Mouse (Mus musculus) intestine, embryonic 16.5 days (tissue): ENCODE results near the gene Atp2a2. TPM values are rescaled to one million over a fixed set of nuclear protein-coding genes. Genes with fewer than 3 reads are reported as not detected.
A peak's percentile ranks its signal among the peaks of the same experiment; 100 is the strongest.
"Not testable (repeated sequence)": the region's sequence is repeated elsewhere in the genome, so short reads cannot be mapped to it uniquely, and the experiment has no call there.

Source experiments
- ATAC-seq: fragments of 200-750 bp; cut with Nextera tagmentation; 2 replicates; pipeline ENCODE4 v1.8.0; 2017; ENCODE audit warnings: moderate TSS enrichment, moderate library complexity
- H3K27ac ChIP-seq: fragments of 300-500 bp; sonication (generic); 2 replicates; pipeline ENCODE4 v1.5.1; 2014; ENCODE audit warnings: mild to moderate bottlenecking, low read length
- H3K27me3 ChIP-seq: fragments of 300-500 bp; sonication (generic); replicated peaks from 2 replicates; pipeline ENCODE4 v1.6.1; 2014; ENCODE audit warnings: low read length, control low read depth, mixed read lengths; ENCODE audit not compliant: control insufficient read depth, insufficient read depth
- H3K36me3 ChIP-seq: fragments of 300-500 bp; sonication (generic); 2 replicates; pipeline ENCODE4 v1.6.1; 2014; ENCODE audit warnings: low read length, control low read depth; ENCODE audit not compliant: control insufficient read depth, insufficient read depth
- H3K4me1 ChIP-seq: fragments of 300-500 bp; sonication (generic); 2 replicates; pipeline ENCODE4 v1.6.1; 2014; ENCODE audit warnings: low read length, control low read depth, mixed read lengths; ENCODE audit not compliant: control insufficient read depth, insufficient read depth
- H3K4me2 ChIP-seq: fragments of 300-500 bp; sonication (generic); 2 replicates; pipeline ENCODE4 v1.6.1; 2014; ENCODE audit warnings: low read depth, low read length, control low read depth
- H3K4me3 ChIP-seq: fragments of 300-500 bp; sonication (generic); 2 replicates; pipeline ENCODE4 v1.5.1; 2014; ENCODE audit warnings: mild to moderate bottlenecking, low read length
- H3K9ac ChIP-seq: fragments of 300-500 bp; sonication (generic); 2 replicates; pipeline ENCODE4 v1.6.1; 2014; ENCODE audit warnings: low read depth, low read length
- H3K9me3 ChIP-seq: fragments of 300-500 bp; sonication (generic); 2 replicates; pipeline ENCODE4 v1.6.1; 2016; ENCODE audit warnings: low read length, control low read depth; ENCODE audit not compliant: control insufficient read depth
- WGBS: fragments of 180-500 bp; shearing (Covaris S2); extraction: QIAGEN DNeasy Blood & Tissue Kit; methylation state at CpG from one replicate; pipeline ENCODE4 v1.1.7; 2014; 5-methylcytosine and 5-hydroxymethylcytosine counted together
- polyA plus RNA-seq: library from polyadenylated mRNA; unstranded; fragments of >200 nt; fragmentation: Nextera tagmentation; extraction: Ambion mirVana; gene quantifications from 2 replicates; pipeline ENCODE4 v1.2.1, GENCODE M21; 2015

The Atp2a2 gene
- polyA plus RNA-seq, 1 experiment from 2014 or later: 20.4 TPM

GRCm38 (mm10) chr5:122474643-122475363, 27.2 kb downstream of the Atp2a2 start:
- 85% methylated on average over 4 of the region's 4 CpGs for WGBS
- no peak overlapping the region for H3K4me3 ChIP-seq
- H3K9me3 ChIP-seq: no peaks in the 10 kb centered on the region
- no peak overlapping the region for H3K27ac ChIP-seq
- H3K36me3 ChIP-seq: peaks cover 12% of the 10 kb centered on the region
- no peaks in the 10 kb centered on the region for H3K27me3 ChIP-seq
- no peak overlapping the region for H3K4me2 ChIP-seq
- peak; percentile 50 for ATAC-seq
- H3K4me1 ChIP-seq: no peaks in the 10 kb centered on the region
- H3K9ac ChIP-seq: no peak overlapping the region

DNA sequence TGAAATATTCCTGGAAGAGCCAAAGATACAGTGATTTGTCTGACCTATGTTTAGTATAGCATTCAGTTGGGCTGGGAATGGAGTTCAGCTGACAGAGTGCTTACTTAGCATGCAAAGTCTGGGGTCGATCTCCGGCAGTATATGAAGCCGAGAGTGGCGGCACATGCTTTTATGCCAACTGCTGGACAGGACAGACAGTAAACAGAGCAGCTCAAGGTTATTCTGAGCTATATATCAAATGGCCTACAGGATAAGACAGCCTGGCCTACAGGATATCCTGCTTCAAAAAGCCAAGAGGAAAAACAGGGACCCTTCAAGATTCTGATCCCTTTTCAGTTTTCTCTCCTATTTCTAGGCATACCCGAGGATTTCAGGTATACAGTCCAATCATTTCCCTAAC, 30.4 kb downstream of the Atp2a2 start:
- ATAC-seq: no peak
- Histone ChIP-seq H3K4me1 (no peaks in the 10 kb centered on the region), H3K9ac (no peak overlapping the region), H3K4me3 (no peak overlapping the region), H3K27ac (no peak overlapping the region), H3K36me3 (peaks cover 33% of the 10 kb centered on the region), H3K9me3 (no peaks in the 10 kb centered on the region), H3K4me2 (no peak overlapping the region), H3K27me3 (no peaks in the 10 kb centered on the region)
- 64% methylated on average over 5 of the region's 5 CpGs for WGBS

- H3K27me3 ChIP-seq: no peaks in the 10 kb centered on the region
- no peak overlapping the region for H3K27ac ChIP-seq
- H3K36me3 ChIP-seq: peaks cover 45% of the 10 kb centered on the region
- WGBS: 93% methylated on average over 9 of the region's 9 CpGs
- no peaks in the 10 kb centered on the region for H3K9me3 ChIP-seq
- no peaks in the 10 kb centered on the region for H3K4me1 ChIP-seq
- no peak overlapping the region for H3K4me2 ChIP-seq
- no peak overlapping the region for H3K4me3 ChIP-seq
- no peak for ATAC-seq
- no peak overlapping the region for H3K9ac ChIP-seq
Observed at GRCm38 (mm10) chr5:122461431-122461830, 40.6 kb downstream of the Atp2a2 start.

DNA sequence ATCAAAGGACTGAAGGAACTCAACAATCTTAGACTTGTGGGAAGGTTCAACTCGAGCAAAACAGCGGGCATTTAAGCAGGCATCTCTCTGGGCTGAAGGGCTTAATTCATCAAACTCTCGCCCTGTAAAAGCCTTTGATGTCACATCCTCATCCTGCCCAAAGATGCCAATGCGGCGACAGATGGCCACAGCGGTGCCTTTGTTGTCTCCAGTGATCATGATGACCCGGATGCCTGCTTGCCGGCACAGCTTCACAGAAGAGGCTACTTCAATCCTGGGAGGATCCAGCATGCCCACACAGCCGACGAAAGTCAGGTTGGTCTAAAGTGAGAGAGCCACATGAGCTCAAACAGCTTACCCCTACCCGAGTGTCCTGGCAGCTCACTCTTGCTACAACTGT, 41.4 kb downstream of the Atp2a2 start:
- Histone ChIP-seq H3K4me1 (no peaks in the 10 kb centered on the region), H3K36me3 (peaks cover 47% of the 10 kb centered on the region), H3K27ac (no peak overlapping the region), H3K9me3 (no peaks in the 10 kb centered on the region), H3K27me3 (no peaks in the 10 kb centered on the region), H3K4me2 (no peak overlapping the region), H3K9ac (no peak overlapping the region), H3K4me3 (no peak overlapping the region)
- 80% methylated on average over 11 of the region's 11 CpGs for WGBS
- ATAC-seq: no peak

GRCm38 (mm10) chr5:122459335-122459734, 42.7 kb downstream of the Atp2a2 start:
- peaks cover 55% of the 10 kb centered on the region for H3K36me3 ChIP-seq
- no peak overlapping the region for H3K4me2 ChIP-seq
- H3K9me3 ChIP-seq: no peaks in the 10 kb centered on the region
- no peak overlapping the region for H3K9ac ChIP-seq
- no peak overlapping the region for H3K27ac ChIP-seq
- no peaks in the 10 kb centered on the region for H3K27me3 ChIP-seq
- no peak for ATAC-seq
- 94% methylated on average over 5 of the region's 5 CpGs for WGBS
- H3K4me1 ChIP-seq: no peaks in the 10 kb centered on the region
- no peak overlapping the region for H3K4me3 ChIP-seq

- H3K9me3 ChIP-seq: no peaks in the 10 kb centered on the region
- no peaks in the 10 kb centered on the region for H3K27me3 ChIP-seq
- no peak overlapping the region for H3K4me2 ChIP-seq
- peaks cover 56% of the 10 kb centered on the region for H3K36me3 ChIP-seq
- no peaks in the 10 kb centered on the region for H3K4me1 ChIP-seq
- no peak overlapping the region for H3K4me3 ChIP-seq
- H3K27ac ChIP-seq: no peak overlapping the region
- WGBS: 89% methylated on average over 4 of the region's 4 CpGs
- no peak for ATAC-seq
- H3K9ac ChIP-seq: no peak overlapping the region
Observed at GRCm38 (mm10) chr5:122458066-122458465, 44.0 kb downstream of the Atp2a2 start.

GRCm38 (mm10) chr5:122457054-122457453, 45.0 kb downstream of the Atp2a2 start:
- WGBS: 87% methylated on average over 9 of the region's 9 CpGs
- not testable (repeated sequence) for H3K9ac ChIP-seq, H3K27ac ChIP-seq, H3K9me3 ChIP-seq, H3K27me3 ChIP-seq, H3K4me3 ChIP-seq, H3K4me2 ChIP-seq, H3K4me1 ChIP-seq, ATAC-seq
- H3K36me3 ChIP-seq: peaks cover 49% of the 10 kb centered on the region

DNA sequence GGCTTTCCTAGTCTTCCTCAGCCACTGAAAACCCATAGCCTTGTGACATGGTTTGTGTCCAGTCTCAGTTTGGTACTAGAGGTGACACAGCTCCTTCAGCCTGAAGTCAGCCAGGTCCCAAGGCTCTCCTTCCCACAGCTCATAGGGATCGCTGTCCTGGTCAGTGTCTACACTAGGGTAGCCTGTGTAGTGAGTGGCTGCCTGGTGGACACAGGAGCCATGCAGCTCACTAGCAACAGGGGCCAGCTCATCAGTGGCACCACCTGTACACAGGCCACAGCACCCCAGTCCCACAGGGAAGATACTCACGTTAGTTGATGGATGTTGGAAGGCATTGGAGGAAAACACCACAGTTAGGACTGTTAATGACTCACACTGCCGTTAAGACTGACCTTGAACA, 46.4 kb downstream of the Atp2a2 start:
- no peaks in the 10 kb centered on the region for H3K27me3 ChIP-seq
- no peak overlapping the region for H3K4me2 ChIP-seq
- no peak overlapping the region for H3K4me3 ChIP-seq
- no peak overlapping the region for H3K27ac ChIP-seq
- H3K4me1 ChIP-seq: no peaks in the 10 kb centered on the region
- H3K9ac ChIP-seq: no peak overlapping the region
- H3K9me3 ChIP-seq: no peaks in the 10 kb centered on the region
- 78% methylated on average over 3 of the region's 3 CpGs for WGBS
- H3K36me3 ChIP-seq: peaks cover 44% of the 10 kb centered on the region
- ATAC-seq: no peak; the same call in 1 of the 2 replicates

DNA sequence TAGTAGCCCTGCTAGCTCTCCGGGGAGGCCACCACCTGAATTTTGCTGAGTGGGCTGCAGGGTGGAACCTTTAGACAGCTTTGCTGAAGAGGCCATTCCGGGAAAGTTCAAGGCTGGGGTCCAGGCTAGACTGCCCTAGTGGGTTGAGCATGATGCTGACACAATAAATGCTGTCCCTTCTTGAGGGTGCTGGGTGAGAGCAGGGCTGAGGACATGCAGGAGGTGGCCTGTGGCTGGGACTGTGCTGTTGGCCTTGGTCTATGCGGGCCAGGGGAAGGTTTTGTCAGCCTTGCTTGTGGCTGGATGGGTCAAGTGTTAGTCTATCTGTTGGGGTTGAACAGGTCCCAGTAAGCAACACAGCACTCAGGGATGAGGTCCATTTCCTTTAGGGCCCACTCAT, 47.1 kb downstream of the Atp2a2 start:
- Histone ChIP-seq H3K27ac (no peak overlapping the region), H3K4me1 (no peaks in the 10 kb centered on the region), H3K27me3 (no peaks in the 10 kb centered on the region), H3K9me3 (no peaks in the 10 kb centered on the region), H3K4me3 (no peak overlapping the region), H3K36me3 (peaks cover 37% of the 10 kb centered on the region), H3K9ac (no peak overlapping the region), H3K4me2 (no peak overlapping the region)
- no peak for ATAC-seq
- WGBS: 92% methylated on average over 3 of the region's 3 CpGs

- H3K9ac ChIP-seq: no peak overlapping the region
- H3K27me3 ChIP-seq: no peaks in the 10 kb centered on the region
- no peak overlapping the region for H3K4me2 ChIP-seq
- H3K4me1 ChIP-seq: no peaks in the 10 kb centered on the region
- H3K36me3 ChIP-seq: peaks cover 34% of the 10 kb centered on the region
- no peak for ATAC-seq
- 93% methylated on average over 4 of the region's 4 CpGs for WGBS
- H3K27ac ChIP-seq: no peak overlapping the region
- H3K9me3 ChIP-seq: no peaks in the 10 kb centered on the region
- H3K4me3 ChIP-seq: no peak overlapping the region
Observed at GRCm38 (mm10) chr5:122454442-122454841, 47.6 kb downstream of the Atp2a2 start.
